Mouse (Mus musculus) embryonic fibroblast, embryonic 13.5 days (primary cell): ENCODE data around the gene Dmrta1. TPM values are rescaled to one million over a fixed set of nuclear protein-coding genes. Genes with fewer than 3 reads are reported as not detected.

Experiments used
- H3K27ac ChIP-seq: 2 replicates; pipeline ENCODE4 v1.5.1; 2012; ENCODE audit warnings: low read length, control low read depth, inconsistent platforms; ENCODE audit not compliant: insufficient read depth
- H3K4me1 ChIP-seq: 2 replicates; pipeline ENCODE4 v1.6.1; 2011; ENCODE audit warnings: low read length; ENCODE audit not compliant: control insufficient read depth, insufficient read depth
- H3K4me3 ChIP-seq: 2 replicates; pipeline ENCODE4 v1.5.1; 2011; ENCODE audit warnings: mild to moderate bottlenecking, control low read depth, low read length; ENCODE audit not compliant: insufficient read depth
- CTCF ChIP-seq: IDR thresholded peaks from 2 replicates; pipeline ENCODE4 v1.5.1; 2011; ENCODE audit warnings: mild to moderate bottlenecking, control low read depth, low read length, moderate library complexity, borderline replicate concordance; ENCODE audit not compliant: insufficient read depth
- POLR2A ChIP-seq: IDR thresholded peaks from 2 replicates; pipeline ENCODE4 v1.6.1; 2011; ENCODE audit warnings: low read depth, mild to moderate bottlenecking, control low read depth, low read length, moderate library complexity
- polyA plus RNA-seq: library from polyadenylated mRNA; stranded (reverse); fragments of >200 nt; gene quantifications from 2 replicates; pipeline ENCODE4 v1.2.4, GENCODE M21; 2011; ENCODE audit warnings: low read depth; ENCODE audit not compliant: missing spikeins, insufficient read length

The Dmrta1 gene
- polyA plus RNA-seq, result not detected in 2 replicates

GRCm38 (mm10) chr4:89679195-89679594, at the start of gene Dmrta1:
TSS of gene Dmrta1 (plus strand) at chr4:89679436.
- TF ChIP-seq POLR2A (no peak), CTCF (no peak)
- Histone ChIP-seq H3K4me1 (no peaks in the 10 kb centered on the region), H3K4me3 (no peak within 1 kb of the TSS), H3K27ac (no peak within 1 kb of the TSS)

DNA sequence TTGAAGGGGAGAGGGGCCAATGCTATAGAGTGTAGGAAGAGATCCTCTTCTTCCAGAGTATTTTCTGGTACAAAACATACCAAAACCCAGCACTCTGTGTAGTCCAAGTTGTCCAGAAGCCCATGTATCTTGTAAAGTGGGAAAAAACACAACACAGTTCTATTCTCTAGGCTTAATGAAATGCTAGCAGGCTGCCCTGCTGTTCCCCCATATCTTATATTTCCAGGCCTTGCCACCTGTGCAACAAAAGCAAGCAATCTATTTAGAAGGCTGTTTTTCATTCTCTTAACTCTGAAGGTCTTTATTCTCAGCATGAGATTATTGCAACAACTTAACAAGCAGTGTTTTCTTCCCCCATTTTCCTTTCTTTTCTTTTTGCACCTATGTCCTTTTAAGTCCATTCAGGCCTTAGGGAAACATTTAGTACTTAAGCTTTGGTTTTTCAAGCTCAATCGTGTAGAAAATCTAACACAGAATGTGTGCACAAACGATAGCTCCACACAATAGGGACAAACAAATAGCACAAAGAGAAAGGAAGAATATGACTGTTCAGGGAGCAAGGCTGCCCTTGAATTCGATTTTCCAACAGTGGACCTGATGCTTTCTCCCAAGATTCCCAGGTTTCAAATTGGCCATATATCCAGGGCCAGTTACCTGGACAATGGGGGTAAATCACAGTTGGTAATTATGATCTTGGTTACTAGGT, 48.7 kb upstream of the Dmrta1 start:
- no peak overlapping the region for H3K27ac ChIP-seq
- H3K4me1 ChIP-seq, result no peaks in the 10 kb centered on the region
- TF ChIP-seq CTCF (no peak), POLR2A (no peak)
- H3K4me3 ChIP-seq, result no peak overlapping the region

DNA sequence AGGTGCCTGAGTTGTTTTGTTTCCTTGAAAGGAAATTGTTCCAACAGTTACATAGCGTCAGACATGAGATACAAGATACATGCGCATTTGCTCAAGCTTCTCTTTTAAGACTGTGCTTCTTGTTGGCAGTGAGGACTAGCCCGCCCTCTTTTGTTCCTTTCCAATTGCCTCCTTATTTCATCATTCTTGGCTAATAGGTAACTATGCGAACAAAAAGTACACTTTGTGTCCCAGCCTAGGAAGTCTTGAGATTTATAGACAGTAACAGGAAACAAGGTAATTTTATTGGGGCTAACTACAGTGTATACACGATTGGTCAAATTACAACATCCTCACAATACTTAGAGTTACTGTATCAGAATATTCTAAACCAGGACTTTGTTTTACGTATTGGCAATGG, 47.7 kb upstream of the Dmrta1 start:
- Histone ChIP-seq H3K4me3 (no peak overlapping the region), H3K4me1 (no peaks in the 10 kb centered on the region), H3K27ac (no peak overlapping the region)
- no peak for TF ChIP-seq POLR2A
- no peak for TF ChIP-seq CTCF

GRCm38 (mm10) chr4:89638651-89639050, 40.6 kb upstream of the Dmrta1 start:
- Histone ChIP-seq H3K27ac (no peak overlapping the region), H3K4me3 (no peak overlapping the region), H3K4me1 (no peaks in the 10 kb centered on the region)
- TF ChIP-seq POLR2A (no peak), CTCF (no peak)

DNA sequence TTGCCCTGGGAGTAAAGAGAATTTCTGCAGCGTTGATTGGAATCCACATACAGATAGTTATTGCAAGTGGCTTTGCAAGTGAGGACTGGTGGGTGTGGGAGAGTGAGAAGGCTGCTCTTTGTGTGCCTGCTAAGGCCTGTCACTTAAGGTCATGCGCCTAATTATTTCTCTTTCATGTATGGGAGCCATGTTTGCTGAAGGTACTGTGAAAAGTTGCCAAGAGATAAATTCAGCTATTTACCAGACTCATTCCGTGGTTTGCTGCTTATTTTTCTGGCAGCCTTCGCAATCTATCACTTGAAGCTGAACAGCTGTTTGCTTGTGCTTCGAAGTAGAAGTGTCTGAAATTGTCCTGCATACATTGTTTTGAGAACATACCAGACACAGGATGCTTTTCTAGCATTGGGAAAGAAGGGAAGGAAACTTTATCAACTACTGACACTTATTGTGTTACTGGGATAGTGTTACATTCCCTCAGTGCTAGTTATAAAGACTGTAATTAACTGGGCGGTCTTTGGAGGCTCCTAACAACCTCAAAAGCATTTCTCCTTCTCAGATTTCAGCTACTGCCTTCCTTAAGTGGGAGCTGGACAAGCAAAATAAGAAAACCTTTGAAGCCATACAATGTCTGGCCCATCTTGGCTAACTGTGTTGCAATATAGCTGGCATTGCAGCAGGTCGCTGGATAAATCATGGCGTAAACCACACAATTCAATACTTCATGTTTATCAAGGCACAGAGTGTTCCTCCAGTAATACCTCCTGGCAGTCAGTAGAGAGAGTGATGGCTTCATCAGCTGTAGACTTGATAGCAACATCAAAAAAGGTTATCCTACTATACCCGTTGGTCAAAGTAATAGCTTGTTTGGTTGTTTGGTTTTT, 34.8 kb upstream of the Dmrta1 start:
- Histone ChIP-seq H3K27ac (no peak overlapping the region), H3K4me3 (no peak overlapping the region), H3K4me1 (no peaks in the 10 kb centered on the region)
- TF ChIP-seq POLR2A (no peak), CTCF (no peak)

DNA sequence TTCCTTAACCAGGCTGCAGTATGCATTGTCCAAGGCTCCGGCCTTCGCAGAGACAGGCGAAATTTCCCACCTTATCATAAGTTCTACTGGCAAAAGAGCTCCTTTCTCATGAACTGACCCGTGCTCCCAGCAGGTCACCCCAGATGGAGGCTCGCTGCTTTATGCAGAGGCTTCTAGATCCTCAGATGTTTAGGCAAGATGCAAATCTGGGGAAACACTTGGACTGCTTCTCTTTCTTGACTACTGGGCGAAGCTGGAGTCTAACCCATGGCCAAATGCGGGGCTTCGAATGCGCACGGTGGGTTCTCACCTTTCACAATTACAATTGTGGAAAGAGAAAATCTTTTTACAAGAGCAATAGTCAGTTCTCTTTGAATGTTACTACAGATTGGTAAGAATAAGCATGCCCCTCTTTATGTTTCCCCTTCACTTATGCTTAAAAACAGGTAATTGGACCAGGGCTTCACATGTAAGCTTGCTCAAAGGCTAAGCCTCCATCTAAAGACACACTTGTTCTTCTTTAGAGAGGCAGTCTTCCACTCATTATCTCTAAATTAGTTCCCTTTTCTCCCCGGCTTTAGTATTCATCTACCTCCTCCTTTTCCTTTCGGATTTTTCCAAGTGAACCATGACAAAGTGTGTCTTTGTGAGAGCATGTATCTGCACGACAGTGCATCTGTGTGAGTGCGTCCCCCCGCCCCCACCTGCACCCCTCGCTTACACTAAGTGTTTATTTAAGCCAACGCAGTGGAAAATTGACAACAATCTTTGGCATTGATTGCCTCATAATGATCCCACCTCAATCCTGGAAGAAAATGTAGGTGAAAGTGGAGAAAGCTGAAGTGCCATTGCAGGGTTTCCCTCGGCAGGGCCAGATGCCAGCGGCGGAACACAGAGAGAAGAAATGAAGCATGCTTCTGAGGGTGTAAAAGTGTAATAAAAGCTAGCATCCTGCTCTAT, 28.6 kb upstream of the Dmrta1 start:
- no peak for TF ChIP-seq CTCF
- no peak for TF ChIP-seq POLR2A
- Histone ChIP-seq H3K4me3 (no peak overlapping the region), H3K4me1 (no peaks in the 10 kb centered on the region), H3K27ac (no peak overlapping the region)

GRCm38 (mm10) chr4:89651312-89651686, 27.9 kb upstream of the Dmrta1 start:
- no peak overlapping the region for H3K27ac ChIP-seq
- TF ChIP-seq POLR2A, result no peak
- no peak for TF ChIP-seq CTCF

GRCm38 (mm10) chr4:89651779-89652178, 27.5 kb upstream of the Dmrta1 start:
- H3K4me1 ChIP-seq, result no peaks in the 10 kb centered on the region
- H3K27ac ChIP-seq, result no peak overlapping the region
- no peak overlapping the region for H3K4me3 ChIP-seq
- TF ChIP-seq POLR2A (no peak), CTCF (no peak)

More at GRCm38 (mm10) chr4:89651312-89651686, 27.9 kb upstream of the Dmrta1 start:
- H3K4me1 ChIP-seq, result no peaks in the 10 kb centered on the region
- H3K4me3 ChIP-seq, result no peak overlapping the region

DNA sequence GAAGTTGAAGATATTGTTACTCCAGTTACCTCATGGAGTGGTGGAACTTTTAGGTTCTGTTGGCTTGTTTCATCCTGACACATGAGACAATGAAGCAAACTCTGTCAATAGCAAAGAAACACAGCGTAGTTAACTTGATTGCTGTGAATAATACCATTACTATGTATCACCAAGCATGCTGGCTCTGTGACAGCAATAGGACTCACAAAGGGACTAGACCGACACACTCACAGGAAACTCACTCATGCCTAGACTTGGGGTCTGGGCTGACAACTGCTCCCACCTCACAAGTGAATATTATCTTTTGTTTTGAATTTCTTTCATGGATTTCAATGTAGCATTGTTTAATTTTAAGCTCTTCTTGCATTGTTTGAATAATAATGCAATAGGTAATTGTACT, 15.8 kb upstream of the Dmrta1 start:
- TF ChIP-seq CTCF (no peak), POLR2A (no peak)
- no peaks in the 10 kb centered on the region for H3K4me1 ChIP-seq
- no peak overlapping the region for H3K27ac ChIP-seq
- H3K4me3 ChIP-seq, result no peak overlapping the region
